Mouse (Mus musculus): Measurements from ENCODE around the gene Tcfl5. TPM values are rescaled to one million over a fixed set of nuclear protein-coding genes. Genes with fewer than 3 reads are reported as not detected.

The Tcfl5 gene
- total RNA-seq (2017), result not detected in 2 replicates

DNA sequence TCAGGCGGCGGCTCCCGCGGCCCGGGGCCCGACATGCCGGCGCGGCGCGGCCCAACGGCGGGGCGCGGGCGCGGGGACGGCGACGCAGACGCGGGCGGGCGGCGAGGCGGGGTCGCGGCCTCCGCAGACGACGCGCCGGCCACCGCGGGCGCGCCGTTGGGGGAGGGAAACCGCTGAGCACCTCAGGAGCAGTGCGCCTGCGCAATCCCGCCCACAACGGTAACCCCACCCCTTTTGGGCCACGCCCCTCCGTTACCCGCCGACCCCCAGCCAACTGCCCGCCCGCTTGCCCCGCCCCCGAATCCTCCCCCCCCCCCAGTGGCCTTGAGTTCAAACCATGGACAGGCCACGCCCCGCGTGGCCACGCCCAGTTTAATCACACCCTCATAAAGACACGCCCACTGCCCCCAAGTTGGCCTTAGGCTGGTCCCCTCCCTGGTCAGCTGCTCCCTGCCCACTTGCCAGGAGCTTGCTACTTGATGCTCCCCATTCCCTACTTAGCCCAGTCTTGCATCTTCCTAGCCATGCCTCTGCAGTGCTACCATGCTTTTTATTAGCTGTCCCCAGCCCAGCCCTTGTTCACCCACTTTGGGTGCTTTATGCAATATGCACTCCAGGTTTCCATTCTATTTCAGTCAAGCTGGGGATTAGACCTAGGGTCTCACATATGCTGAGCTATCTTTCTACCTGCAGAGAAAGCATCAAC lies at the start of gene Tcfl5:
Gene Tcfl5, minus strand, starts transcription at position 154 of the 706 bp plus-strand sequence.
- no peak for ATAC-seq (ENCODE audit: extremely low read depth, insufficient number of reproducible peaks, low FRiP score, poor library complexity, severe bottlenecking)

DNA sequence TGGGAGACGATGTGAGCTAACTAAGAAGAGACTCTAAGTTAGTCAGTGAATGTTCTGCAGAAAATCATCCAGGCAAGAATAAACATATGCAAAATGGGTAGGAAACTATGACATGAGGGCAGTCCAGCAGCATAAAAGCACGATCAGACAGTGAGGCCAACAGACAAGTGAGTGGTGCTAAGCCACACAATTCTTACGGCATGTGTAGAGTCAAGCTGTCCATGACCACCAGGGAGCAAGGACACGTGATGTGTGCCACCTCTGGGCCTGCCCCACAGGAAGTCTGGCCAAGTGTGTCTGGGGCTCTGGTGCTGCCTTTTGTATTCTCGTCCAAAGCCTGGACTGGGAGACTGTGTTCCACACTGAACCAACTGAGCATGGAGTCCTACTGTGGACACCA lies 47.3 kb upstream of the Tcfl5 start:
- ATAC-seq (ENCODE audit: extremely low read depth, insufficient number of reproducible peaks, low FRiP score, poor library complexity, severe bottlenecking), result peak; percentile 11; the same call in 1 of the 2 replicates

DNA sequence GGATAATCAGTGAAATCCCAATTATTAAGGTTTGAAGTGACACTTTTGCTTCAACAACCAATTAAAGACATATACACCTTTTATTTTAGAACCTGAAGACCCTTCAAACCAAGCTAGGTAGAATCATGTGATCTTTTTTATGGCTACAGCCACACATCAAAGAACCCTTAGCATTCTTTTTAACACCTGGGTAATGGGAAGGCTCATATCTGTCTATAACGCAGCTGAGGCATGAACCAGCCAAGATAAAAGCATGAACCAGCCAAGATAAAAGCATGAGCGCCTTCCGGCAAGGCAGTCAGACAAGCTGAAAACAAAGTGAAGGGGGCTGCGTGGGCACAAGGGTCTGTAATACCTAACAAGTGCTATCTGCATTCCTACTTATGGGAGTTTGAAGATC lies 41.5 kb upstream of the Tcfl5 start:
- ATAC-seq (ENCODE audit: extremely low read depth, insufficient number of reproducible peaks, low FRiP score, poor library complexity, severe bottlenecking), result no peak

DNA sequence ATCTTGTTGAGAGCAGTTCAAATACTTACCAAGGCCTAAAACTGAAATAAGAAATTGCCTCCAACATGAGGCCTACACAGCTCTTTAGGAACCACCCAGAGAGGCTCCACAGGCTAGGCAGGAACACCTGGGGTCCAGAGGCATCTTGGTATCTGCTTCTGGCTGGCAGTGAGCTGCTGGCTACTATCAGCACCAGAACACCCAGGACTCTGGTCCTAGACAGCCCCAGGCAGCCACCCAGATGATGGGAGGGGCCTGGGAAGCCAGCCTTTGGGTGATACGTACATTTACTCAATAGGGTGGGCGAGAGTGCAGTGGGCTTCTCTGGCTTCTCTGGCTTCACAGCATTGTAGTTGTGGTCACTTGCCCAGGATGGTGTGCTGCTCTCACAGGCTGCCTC lies 41.0 kb upstream of the Tcfl5 start:
- ATAC-seq (ENCODE audit: extremely low read depth, insufficient number of reproducible peaks, low FRiP score, poor library complexity, severe bottlenecking), result no peak

DNA sequence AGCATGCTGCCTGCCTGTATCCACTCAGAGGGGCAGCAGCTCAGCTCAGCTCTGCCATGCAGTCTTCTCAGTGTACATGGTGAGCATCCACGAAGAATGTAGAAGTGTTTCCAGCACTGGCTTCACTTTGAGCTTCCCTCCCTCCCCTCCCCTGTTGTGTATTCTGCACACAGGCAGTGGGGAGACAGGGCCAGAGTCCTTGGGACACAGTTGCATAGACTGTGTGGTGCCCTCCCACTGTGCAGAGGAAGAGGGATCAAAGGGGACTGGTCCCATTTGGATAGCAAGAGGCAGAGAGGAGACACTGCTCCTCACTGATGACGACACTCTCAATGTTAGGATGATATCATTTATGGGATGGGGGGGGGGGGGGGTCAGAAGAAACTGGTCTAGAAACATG lies 38.7 kb upstream of the Tcfl5 start:
- ATAC-seq (ENCODE audit: extremely low read depth, insufficient number of reproducible peaks, low FRiP score, poor library complexity, severe bottlenecking), result no peak

DNA sequence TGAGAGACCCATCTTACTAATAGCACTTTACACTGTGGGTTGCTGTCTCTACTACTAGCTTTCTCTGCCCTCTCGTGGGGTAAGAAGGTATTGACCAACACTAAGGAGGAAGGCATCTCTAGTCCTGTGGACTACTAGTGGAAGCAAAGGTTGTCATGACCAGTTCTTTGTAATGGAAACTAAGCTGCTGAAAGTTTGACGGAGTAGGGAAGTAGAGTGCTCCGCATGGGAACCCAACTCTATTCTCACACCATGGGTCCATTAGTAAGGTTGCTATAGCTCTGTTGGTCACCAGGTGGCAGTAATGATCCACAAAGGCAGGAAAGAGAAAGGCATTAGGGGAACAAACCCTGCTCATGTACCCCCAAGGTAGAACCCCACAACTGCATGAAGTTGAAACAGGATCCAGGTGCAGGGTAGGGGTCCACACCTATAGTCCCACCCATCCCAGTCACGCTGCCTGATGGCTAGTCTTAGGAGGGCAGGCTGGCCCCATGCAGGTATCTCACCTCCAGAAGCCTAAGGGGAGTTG lies 36.2 kb upstream of the Tcfl5 start:
- peak; percentile 83 for ATAC-seq (ENCODE audit: extremely low read depth, insufficient number of reproducible peaks, low FRiP score, poor library complexity, severe bottlenecking)

DNA sequence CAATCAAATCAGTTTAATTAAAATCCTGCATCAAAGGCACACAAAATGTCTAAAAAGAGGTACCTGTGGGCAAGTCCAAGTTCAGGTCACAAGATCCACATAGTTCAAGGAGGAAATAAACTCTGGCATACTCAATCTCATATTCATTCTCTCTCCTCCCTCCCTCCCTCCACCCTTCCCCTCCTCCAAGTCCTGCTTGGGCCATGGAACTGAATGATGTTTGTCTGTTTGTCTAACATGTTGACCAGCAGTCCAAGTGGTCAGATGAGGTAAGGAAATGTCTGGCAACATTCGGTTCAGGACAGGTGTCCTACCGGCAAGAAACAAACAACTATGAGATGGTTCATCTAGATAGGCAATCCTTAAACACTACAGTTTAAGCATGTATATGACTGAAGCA lies 34.2 kb upstream of the Tcfl5 start:
- no peak for ATAC-seq (ENCODE audit: extremely low read depth, insufficient number of reproducible peaks, low FRiP score, poor library complexity, severe bottlenecking)

DNA sequence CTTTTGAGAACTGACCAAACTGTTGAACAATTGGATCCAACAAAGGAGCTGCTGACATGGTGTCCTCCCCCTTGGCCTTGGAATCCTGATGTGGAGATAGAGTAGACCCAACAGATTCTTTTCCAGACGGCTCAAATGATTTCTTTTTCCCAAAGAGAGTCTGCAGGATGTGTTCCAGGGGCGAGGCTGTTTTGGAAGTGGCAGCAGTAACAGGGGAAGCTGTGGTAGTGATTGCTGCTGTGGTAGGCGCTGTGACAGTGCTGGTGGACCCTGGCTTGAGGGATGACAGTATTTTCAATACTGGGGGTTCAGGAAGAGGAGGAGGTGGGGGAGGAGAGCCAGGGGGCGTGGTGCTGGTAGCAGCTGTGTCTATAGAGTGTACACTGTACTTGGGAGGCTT lies 19.5 kb upstream of the Tcfl5 start:
- ATAC-seq (ENCODE audit: extremely low read depth, insufficient number of reproducible peaks, low FRiP score, poor library complexity, severe bottlenecking), result no peak

DNA sequence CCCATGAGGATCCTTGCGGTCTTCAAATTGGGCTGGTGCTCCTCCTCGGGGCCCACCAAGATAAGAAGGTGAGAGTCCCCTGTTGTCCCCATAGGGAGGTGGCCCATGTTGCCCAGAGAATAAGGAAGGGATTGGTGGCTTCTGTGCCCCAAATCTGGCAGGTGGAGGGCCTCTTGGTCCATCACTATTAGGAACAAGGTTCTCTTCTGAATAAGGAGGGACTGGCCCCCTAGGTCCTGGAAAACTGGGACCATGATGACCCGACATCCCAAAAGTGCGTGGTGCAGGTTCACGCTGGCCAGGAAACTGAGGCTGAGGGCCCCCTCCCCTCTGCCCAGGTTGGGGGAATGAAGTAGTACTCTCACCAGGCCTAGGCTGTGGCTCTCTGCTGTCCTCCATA lies 18.0 kb upstream of the Tcfl5 start:
- ATAC-seq (ENCODE audit: extremely low read depth, insufficient number of reproducible peaks, low FRiP score, poor library complexity, severe bottlenecking), result no peak

DNA sequence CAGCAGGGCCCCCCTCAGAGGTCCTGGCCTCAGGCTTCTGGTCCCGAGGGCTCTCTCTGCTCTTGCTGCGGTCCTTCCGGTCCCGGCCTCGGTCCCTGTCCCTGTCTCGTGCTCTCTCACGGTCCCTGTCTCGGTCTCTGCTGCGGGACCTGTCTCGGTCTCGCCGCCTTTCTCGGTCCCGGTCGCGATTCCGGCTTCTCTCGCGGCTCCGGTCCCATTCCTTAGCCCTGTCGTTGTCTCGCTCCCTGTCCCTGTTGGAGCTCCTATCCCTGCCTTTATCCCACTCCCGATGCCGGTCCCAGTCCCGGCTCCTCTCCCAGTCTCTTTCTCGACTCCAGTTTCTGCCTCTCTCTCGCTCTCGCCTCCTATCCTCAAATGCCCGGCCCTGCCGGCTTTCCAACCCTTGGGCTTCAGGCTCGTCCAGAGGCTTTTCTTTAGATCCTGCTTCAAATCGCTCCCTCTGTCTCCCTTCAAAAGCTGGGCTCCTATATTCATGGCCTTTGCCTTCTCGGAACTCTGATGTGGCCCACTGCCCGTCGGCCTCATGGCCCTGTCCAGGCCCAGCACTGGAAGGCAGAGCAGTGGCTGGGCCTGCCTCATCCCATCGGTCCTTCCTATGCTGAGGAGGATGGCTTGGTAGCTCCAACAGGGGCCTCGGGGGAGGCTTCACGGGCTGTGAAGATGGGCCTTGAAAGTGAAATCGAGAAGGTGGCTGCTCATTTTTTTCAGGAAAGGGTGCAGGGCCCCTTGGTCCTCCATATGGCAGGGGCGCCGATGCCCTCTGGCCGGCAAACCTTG lies 17.0 kb upstream of the Tcfl5 start:
- no peak for ATAC-seq (ENCODE audit: extremely low read depth, insufficient number of reproducible peaks, low FRiP score, poor library complexity, severe bottlenecking)

DNA sequence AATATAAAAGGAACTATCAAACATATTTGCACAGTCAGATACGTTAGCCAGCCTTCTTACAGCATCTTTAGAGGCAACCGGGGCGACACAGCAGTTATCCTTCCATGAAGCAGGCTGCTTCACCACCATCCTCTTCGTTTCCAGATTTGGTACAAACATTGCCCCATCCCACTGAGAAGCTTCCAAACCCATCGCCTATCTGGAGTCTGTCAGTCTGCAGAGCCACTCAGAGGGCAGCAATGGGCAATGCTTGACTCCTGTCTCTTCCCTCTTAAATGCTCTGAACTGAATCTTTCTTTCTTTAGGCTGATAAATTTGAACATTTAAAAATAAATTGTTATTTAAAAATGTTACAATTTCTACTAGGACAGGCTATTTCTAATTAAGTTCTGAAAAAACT lies 15.9 kb upstream of the Tcfl5 start:
- no peak for ATAC-seq (ENCODE audit: extremely low read depth, insufficient number of reproducible peaks, low FRiP score, poor library complexity, severe bottlenecking)

DNA sequence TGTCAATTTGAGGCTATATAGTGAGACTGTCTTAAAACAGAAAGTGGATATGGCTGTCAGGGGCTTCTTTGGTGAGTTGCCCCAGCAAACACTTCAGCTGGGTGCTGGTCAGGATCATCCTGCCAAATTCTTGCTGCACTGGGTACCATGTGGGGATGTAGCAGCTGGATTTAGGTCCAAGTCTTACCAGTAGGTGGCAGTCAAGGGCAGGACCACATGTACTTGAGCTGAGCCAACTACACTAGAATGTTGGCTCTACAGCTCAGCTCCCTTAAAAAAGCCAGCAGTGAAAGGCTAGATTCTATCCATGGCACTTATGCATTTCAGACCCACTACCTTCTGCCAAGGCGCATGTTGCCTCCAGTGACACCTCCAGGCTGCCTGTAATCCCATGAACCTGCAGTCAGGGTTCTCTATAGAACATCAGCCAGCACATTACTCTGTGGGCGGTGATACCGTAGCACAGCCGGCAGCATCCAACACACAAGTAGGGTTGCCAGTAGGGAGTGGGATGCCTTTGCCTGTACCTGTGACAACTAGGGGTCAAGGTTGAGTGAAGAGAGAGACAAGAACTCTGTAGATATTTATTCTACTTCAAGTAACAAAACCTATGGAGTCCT lies 15.0 kb upstream of the Tcfl5 start:
- ATAC-seq (ENCODE audit: extremely low read depth, insufficient number of reproducible peaks, low FRiP score, poor library complexity, severe bottlenecking), result peak; percentile 68

DNA sequence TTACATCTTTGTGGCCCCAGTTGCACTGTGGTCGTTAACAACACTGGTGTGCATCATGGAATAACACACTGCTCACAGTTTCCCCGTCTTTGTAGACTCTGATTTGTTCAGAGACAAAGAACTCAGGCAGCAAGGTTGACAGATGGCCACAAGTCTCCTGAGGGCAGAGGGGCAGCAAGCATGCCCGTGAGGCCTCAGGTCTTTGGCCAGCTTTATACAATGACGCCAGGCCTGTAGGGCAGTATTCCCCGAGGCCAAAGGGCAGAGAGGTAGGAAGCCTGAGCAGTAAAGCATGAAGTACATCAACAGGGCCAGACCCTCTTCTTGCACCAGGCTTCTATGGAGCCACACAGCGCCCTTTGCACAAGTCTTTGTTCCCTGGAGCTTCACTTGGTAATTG lies 12.6 kb upstream of the Tcfl5 start:
- no peak for ATAC-seq (ENCODE audit: extremely low read depth, insufficient number of reproducible peaks, low FRiP score, poor library complexity, severe bottlenecking)

DNA sequence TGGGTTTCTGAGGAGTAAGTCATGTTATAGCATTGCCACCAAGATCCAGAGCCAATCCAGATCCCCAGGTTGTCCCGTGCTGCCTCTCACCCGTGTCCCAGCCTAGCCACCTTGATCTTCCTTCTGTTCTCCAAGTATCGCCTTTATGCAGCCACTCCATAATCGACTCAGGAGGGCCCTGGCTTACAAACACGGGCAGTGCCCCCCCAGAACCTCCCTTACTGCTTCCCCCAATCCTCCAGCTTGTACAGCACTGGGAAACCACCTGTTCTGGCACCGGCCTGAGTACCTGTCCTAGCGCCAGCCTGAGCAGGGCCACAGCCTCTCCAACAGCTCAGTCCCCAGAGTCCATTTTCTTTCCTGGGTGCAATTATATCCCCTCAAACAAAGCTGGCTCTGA lies 12.2 kb upstream of the Tcfl5 start:
- ATAC-seq (ENCODE audit: extremely low read depth, insufficient number of reproducible peaks, low FRiP score, poor library complexity, severe bottlenecking), result no peak

DNA sequence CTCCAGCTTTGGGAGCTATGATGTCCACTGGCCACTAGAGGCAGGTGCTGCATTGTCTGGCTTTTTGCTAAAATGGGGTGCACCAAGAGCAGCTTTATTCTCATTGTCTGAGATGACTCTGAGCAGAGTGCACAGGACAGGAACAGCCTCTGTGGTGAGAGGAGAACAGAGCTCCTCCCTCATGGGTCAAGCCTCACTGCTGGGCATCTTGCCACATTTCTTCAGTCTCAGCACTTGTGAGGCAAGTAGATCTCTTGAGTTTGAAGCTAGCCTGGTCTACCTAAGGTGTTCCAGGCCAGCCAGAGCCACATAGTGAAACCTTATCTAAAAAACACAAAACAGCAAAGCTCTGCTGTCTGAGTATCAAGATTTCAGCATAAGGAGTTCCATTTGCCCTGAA lies 4.3 kb upstream of the Tcfl5 start:
- ATAC-seq (ENCODE audit: extremely low read depth, insufficient number of reproducible peaks, low FRiP score, poor library complexity, severe bottlenecking), result no peak

DNA sequence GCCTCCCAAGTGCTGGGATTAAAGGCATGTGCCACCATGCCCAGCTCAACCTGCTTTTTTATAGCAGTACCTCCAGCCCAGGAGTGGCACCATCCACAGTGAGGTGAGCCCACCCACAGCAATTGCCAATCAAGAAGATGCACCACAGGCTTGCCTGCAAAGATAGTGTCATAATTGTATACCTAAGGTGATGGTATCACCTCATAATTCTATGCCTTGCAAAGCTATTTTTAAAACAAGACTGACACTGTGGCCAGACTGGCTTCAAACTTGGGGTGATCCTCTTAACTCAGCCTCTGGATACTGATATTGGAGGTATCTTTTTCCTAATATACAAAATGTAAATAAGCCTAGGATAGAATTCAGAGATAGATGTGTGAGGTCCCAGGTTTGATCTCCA lies 1.1 kb upstream of the Tcfl5 start:
- no peak for ATAC-seq (ENCODE audit: extremely low read depth, insufficient number of reproducible peaks, low FRiP score, poor library complexity, severe bottlenecking)

DNA sequence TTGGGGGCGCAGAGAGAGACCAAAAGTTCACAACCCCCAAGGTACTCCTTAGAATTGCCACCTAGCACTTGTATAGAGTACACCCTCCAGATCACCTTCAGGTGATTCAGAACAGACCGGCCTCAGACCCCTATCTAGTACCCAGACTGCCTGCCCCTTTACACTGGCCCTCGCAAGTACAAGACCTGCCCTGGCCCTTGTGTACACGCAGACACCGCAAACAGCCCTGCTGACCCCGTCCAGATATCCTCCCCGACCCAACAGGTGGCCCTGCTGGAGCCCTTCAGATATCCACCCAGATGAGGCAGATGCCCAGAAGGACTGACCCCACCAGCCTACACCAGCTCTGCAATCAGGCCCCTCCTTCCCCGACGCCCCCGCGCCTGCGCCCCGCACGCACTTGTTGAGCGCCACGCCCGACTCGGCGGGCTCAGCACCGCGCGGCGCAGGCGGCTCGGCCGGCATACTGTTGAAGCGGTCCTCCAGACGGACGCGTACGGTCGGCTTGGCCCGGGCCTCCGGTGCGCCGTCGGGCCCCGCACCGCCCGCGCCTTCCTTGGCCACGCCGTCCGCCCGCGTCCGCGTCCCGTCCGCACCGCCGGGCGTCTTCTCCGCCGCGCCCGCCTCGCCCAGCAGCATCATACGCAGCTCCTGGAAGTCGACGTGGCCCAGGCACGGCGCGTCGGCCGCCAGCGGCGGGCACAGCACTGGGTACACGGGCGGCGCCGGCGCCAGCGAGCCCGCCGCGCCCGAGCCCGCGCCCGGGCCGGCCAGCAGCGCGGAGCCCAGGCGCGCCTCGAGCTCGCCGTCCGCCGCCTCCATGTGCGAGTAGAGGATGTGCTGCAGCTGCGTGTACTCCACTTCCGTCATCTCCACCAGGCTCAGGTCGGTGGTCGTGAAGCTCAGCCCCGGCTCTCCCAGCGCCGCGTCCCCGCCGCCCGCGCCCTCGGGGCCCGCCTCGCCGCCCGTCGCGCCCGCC lies 643 bp downstream of the Tcfl5 start:
- no peak for ATAC-seq (ENCODE audit: extremely low read depth, insufficient number of reproducible peaks, low FRiP score, poor library complexity, severe bottlenecking)

DNA sequence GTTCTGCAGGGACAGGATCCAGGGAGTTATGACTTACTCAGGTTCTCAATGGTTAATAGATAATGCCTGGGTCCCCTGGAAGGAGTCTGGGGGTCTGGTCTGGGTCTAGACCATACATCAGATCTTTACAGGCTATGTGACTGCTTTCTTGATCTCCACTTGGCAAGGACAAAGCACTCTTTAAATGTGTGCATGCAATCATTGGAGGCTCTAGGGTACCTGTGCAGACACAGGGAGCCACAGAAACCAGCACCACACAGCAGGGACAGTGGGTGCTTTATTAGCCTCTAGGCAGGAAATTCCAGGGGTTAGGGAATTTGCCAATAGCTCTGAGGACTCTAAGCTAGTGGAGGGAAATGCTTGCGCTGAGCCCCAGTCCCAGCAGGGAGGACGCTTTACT lies 30.6 kb downstream of the Tcfl5 start:
- ATAC-seq (ENCODE audit: extremely low read depth, insufficient number of reproducible peaks, low FRiP score, poor library complexity, severe bottlenecking), result no peak

DNA sequence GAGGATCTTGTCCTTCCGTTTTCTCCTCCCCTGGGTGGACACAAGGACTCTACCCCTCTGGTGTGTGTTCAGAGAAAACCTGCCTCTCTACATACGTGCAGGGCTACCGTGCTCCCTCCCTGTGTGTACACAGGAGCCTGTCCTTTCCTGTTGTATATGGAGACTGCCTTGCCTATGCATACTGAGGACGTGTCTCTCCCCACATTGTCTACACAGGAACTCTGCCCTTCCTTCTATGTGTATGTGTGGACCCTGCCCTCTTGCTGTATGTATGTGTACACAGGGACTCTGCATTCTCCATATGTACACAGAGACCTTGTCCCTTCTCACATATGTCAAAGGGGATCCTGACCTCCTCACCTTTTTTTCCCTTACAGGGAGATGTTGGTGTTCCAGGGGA lies 32.2 kb downstream of the Tcfl5 start:
- ATAC-seq (ENCODE audit: extremely low read depth, insufficient number of reproducible peaks, low FRiP score, poor library complexity, severe bottlenecking), result no peak
